Mouse (Mus musculus) neural tube, embryonic 13.5 days (tissue): ENCODE data around the gene Prodh2. TPM values are rescaled to one million over a fixed set of nuclear protein-coding genes. Genes with fewer than 3 reads are reported as not detected.

Experiments used
- ATAC-seq: fragments of 200-750 bp; cut with Nextera tagmentation; 2 replicates; pipeline ENCODE4 v1.8.0; 2017; ENCODE audit warnings: low read depth, mild to moderate bottlenecking, moderate TSS enrichment, moderate library complexity
- H3K27ac ChIP-seq: fragments of 300-500 bp; sonication (generic); replicated peaks from 2 replicates; pipeline ENCODE4 v1.5.1; 2015; ENCODE audit warnings: moderate library complexity, mild to moderate bottlenecking, inconsistent platforms
- H3K27me3 ChIP-seq: fragments of 300-500 bp; sonication (generic); 2 replicates; pipeline ENCODE4 v1.6.1; 2015; ENCODE audit warnings: mild to moderate bottlenecking, inconsistent platforms
- H3K36me3 ChIP-seq: fragments of 300-500 bp; sonication (generic); 2 replicates; pipeline ENCODE4 v1.6.1; 2015; ENCODE audit warnings: mild to moderate bottlenecking, inconsistent platforms
- H3K4me1 ChIP-seq: fragments of 300-500 bp; sonication (generic); replicated peaks from 2 replicates; pipeline ENCODE4 v1.6.1; 2015; ENCODE audit warnings: inconsistent platforms
- H3K4me2 ChIP-seq: fragments of 300-500 bp; sonication (generic); 2 replicates; pipeline ENCODE4 v1.6.1; 2015; ENCODE audit warnings: inconsistent platforms, mild to moderate bottlenecking, moderate library complexity
- H3K4me3 ChIP-seq: fragments of 300-500 bp; sonication (generic); 2 replicates; pipeline ENCODE4 v1.5.1; 2015; ENCODE audit warnings: mild to moderate bottlenecking, inconsistent platforms
- H3K9ac ChIP-seq: fragments of 300-500 bp; sonication (generic); 2 replicates; pipeline ENCODE4 v1.6.1; 2015; ENCODE audit warnings: moderate library complexity, mild to moderate bottlenecking, inconsistent platforms
- H3K9me3 ChIP-seq: fragments of 300-500 bp; sonication (generic); 2 replicates; pipeline ENCODE4 v1.6.1; 2016; ENCODE audit warnings: inconsistent platforms
- WGBS: fragments of 180-500 bp; shearing (Covaris S2); methylation state at CpG from one replicate; pipeline ENCODE4 v1.1.7; 2015; 5-methylcytosine and 5-hydroxymethylcytosine counted together
- polyA plus RNA-seq: library from polyadenylated mRNA; unstranded; fragments of >200 nt; fragmentation: Nextera tagmentation; extraction: Ambion mirVana; gene quantifications from 2 replicates; pipeline ENCODE4 v1.2.1, GENCODE M21; 2015

The Prodh2 gene
- polyA plus RNA-seq = not detected in 2 replicates

- H3K4me2 ChIP-seq = no peak within 1 kb of the TSS
- no peak within 1 kb of the TSS for H3K4me3 ChIP-seq
- H3K4me1 ChIP-seq = no peaks in the 10 kb centered on the region
- H3K36me3 ChIP-seq = no peaks in the 10 kb centered on the region
- H3K9me3 ChIP-seq = no peaks in the 10 kb centered on the region
- no peak for ATAC-seq
- no peak within 1 kb of the TSS for H3K9ac ChIP-seq
- H3K27me3 ChIP-seq = no peaks in the 10 kb centered on the region
- 47% methylated on average over 11 of the region's 11 CpGs for WGBS
- H3K27ac ChIP-seq = no peak within 1 kb of the TSS
Observed at GRCm38 (mm10) chr7:30493401-30493931, at the start of gene Prodh2. Gene Prodh2 (plus strand): TSS chr7:30493622.

GRCm38 (mm10) chr7:30443696-30444095 is 49.7 kb upstream of the Prodh2 start:
- Histone ChIP-seq H3K4me2 (peak overlapping the region; percentile 86), H3K27ac (peak overlapping the region; percentile 98; the same call in 1 of the 2 replicates), H3K9ac (peak overlapping the region; percentile 98), H3K9me3 (no peaks in the 10 kb centered on the region), H3K27me3 (no peaks in the 10 kb centered on the region), H3K4me1 (peaks cover 44% of the 10 kb centered on the region), H3K36me3 (peaks cover 46% of the 10 kb centered on the region), H3K4me3 (peak overlapping the region; percentile 86)
- 19% methylated on average over 9 of the region's 9 CpGs for WGBS
- no peak for ATAC-seq

GRCm38 (mm10) chr7:30444154-30444970 is 49.1 kb upstream of the Prodh2 start:
- under 1% methylated on average over 38 of the region's 38 CpGs for WGBS
- peak overlapping the region; percentile 86 for H3K4me2 ChIP-seq

GRCm38 (mm10) chr7:30444971-30445751 is 48.3 kb upstream of the Prodh2 start, which contains the start of gene Aplp1:
Gene Aplp1 (minus strand): TSS chr7:30445535.
- Histone ChIP-seq H3K4me2 (peak within 1 kb of the TSS; percentile 86), H3K9ac (peak within 1 kb of the TSS; percentile 98), H3K4me1 (peaks cover 44% of the 10 kb centered on the region), H3K27me3 (no peaks in the 10 kb centered on the region), H3K4me3 (peak within 1 kb of the TSS; percentile 86), H3K36me3 (peaks cover 31% of the 10 kb centered on the region), H3K9me3 (no peaks in the 10 kb centered on the region), H3K27ac (peak within 1 kb of the TSS; percentile 98)
- under 1% methylated on average over 54 of the region's 72 CpGs for WGBS
- peak; percentile 82 for ATAC-seq

More at GRCm38 (mm10) chr7:30444154-30444970, 49.1 kb upstream of the Prodh2 start:
- ATAC-seq = peak; percentile 56
- Histone ChIP-seq H3K9me3 (no peaks in the 10 kb centered on the region), H3K4me1 (peaks cover 44% of the 10 kb centered on the region), H3K4me3 (peak overlapping the region; percentile 86), H3K36me3 (peaks cover 39% of the 10 kb centered on the region), H3K27ac (peak overlapping the region; percentile 98), H3K9ac (peak overlapping the region; percentile 98), H3K27me3 (no peaks in the 10 kb centered on the region)

GRCm38 (mm10) chr7:30450241-30450640 is 43.2 kb upstream of the Prodh2 start:
- 77% methylated on average over 7 of the region's 7 CpGs for WGBS
- Histone ChIP-seq H3K27ac (no peak overlapping the region), H3K27me3 (peaks cover 37% of the 10 kb centered on the region), H3K9ac (no peak overlapping the region), H3K4me1 (peaks cover 22% of the 10 kb centered on the region), H3K4me3 (no peak overlapping the region), H3K4me2 (no peak overlapping the region), H3K36me3 (no peaks in the 10 kb centered on the region), H3K9me3 (no peaks in the 10 kb centered on the region)
- no peak for ATAC-seq

GRCm38 (mm10) chr7:30453327-30453726 is 40.1 kb upstream of the Prodh2 start:
- peak overlapping the region; percentile 17 for H3K4me3 ChIP-seq

GRCm38 (mm10) chr7:30453766-30454165 is 39.7 kb upstream of the Prodh2 start:
- Histone ChIP-seq H3K27ac (no peak overlapping the region), H3K9ac (no peak overlapping the region; the same call in 1 of the 2 replicates), H3K36me3 (no peaks in the 10 kb centered on the region), H3K4me3 (peak overlapping the region; percentile 17), H3K4me1 (peaks cover 40% of the 10 kb centered on the region), H3K9me3 (no peaks in the 10 kb centered on the region), H3K27me3 (peaks cover 72% of the 10 kb centered on the region), H3K4me2 (peak overlapping the region; percentile 36)
- WGBS = 3% methylated on average over 25 of the region's 25 CpGs
- no peak for ATAC-seq

More at GRCm38 (mm10) chr7:30453327-30453726, 40.1 kb upstream of the Prodh2 start:
- Histone ChIP-seq H3K4me1 (peaks cover 36% of the 10 kb centered on the region), H3K9ac (no peak overlapping the region; the same call in 1 of the 2 replicates), H3K4me2 (peak overlapping the region; percentile 36), H3K27ac (no peak overlapping the region), H3K27me3 (peaks cover 68% of the 10 kb centered on the region), H3K36me3 (no peaks in the 10 kb centered on the region), H3K9me3 (no peaks in the 10 kb centered on the region)
- no peak for ATAC-seq
- WGBS = 13% methylated on average over 25 of the region's 25 CpGs

- Histone ChIP-seq H3K4me2 (peak overlapping the region; percentile 36), H3K9me3 (no peaks in the 10 kb centered on the region), H3K27me3 (peaks cover 77% of the 10 kb centered on the region), H3K9ac (no peak overlapping the region), H3K27ac (no peak overlapping the region), H3K36me3 (no peaks in the 10 kb centered on the region), H3K4me3 (peak overlapping the region; percentile 17; the same call in 1 of the 2 replicates), H3K4me1 (peaks cover 41% of the 10 kb centered on the region)
- 10% methylated on average over 6 of the region's 6 CpGs for WGBS
- no peak for ATAC-seq
Observed at GRCm38 (mm10) chr7:30454259-30454658, 39.2 kb upstream of the Prodh2 start.

GRCm38 (mm10) chr7:30456487-30456886 is 36.9 kb upstream of the Prodh2 start:
- H3K9ac ChIP-seq = peak overlapping the region; percentile 51
- ATAC-seq = no peak
- peaks cover 41% of the 10 kb centered on the region for H3K4me1 ChIP-seq
- no peaks in the 10 kb centered on the region for H3K9me3 ChIP-seq
- H3K36me3 ChIP-seq = no peaks in the 10 kb centered on the region
- H3K4me3 ChIP-seq = peak overlapping the region; percentile 29
- H3K27ac ChIP-seq = no peak overlapping the region
- WGBS = under 1% methylated on average over 9 of the region's 9 CpGs
- peak overlapping the region; percentile 58 for H3K4me2 ChIP-seq
- peaks cover 95% of the 10 kb centered on the region for H3K27me3 ChIP-seq

GRCm38 (mm10) chr7:30456911-30457628 is 36.4 kb upstream of the Prodh2 start:
- Histone ChIP-seq H3K9ac (peak overlapping the region; percentile 51), H3K4me2 (peak overlapping the region; percentile 58), H3K4me3 (peak overlapping the region; percentile 29), H3K9me3 (no peaks in the 10 kb centered on the region), H3K4me1 (peaks cover 41% of the 10 kb centered on the region), H3K27ac (no peak overlapping the region), H3K36me3 (no peaks in the 10 kb centered on the region), H3K27me3 (peaks cover 95% of the 10 kb centered on the region)
- WGBS = 1% methylated on average over 31 of the region's 31 CpGs
- ATAC-seq = peak; percentile 36

GRCm38 (mm10) chr7:30457629-30458330 is 35.6 kb upstream of the Prodh2 start, which contains the start of the genes Kirrel2 and Nphs1:
Gene Kirrel2 (minus strand): TSS chr7:30457690.
Gene Nphs1 (plus strand): TSS chr7:30458315.
- Histone ChIP-seq H3K36me3 (no peaks in the 10 kb centered on the region), H3K4me2 (peak within 1 kb of the TSS; percentile 58), H3K9me3 (no peaks in the 10 kb centered on the region), H3K27ac (0 out of 2 replicates have a peak within 1 kb of the TSS, but pooled peaks have one; percentile 18), H3K4me3 (peak within 1 kb of the TSS; percentile 29), H3K4me1 (peaks cover 41% of the 10 kb centered on the region), H3K27me3 (peaks cover 97% of the 10 kb centered on the region), H3K9ac (peak within 1 kb of the TSS; percentile 51)
- WGBS = under 1% methylated on average over 16 of the region's 16 CpGs
- ATAC-seq = peak; percentile 91
